Mouse (Mus musculus) olfactory bulb, adult 2 months (tissue): ENCODE results near the gene Timp2. TPM values are rescaled to one million over a fixed set of nuclear protein-coding genes. Genes with fewer than 3 reads are reported as not detected.
"Not testable (repeated sequence)": the region's sequence is repeated elsewhere in the genome, so short reads cannot be mapped to it uniquely, and the experiment has no call there.

ENCODE experiments used
- H3K27ac ChIP-seq: fragments of 200-500 bp; 2 replicates; pipeline ENCODE4 v1.5.1; 2012; ENCODE audit warnings: low read depth, low read length; ENCODE audit not compliant: insufficient read depth
- H3K4me1 ChIP-seq: fragments of 200-500 bp; 2 replicates; pipeline ENCODE4 v1.6.1; 2012; ENCODE audit warnings: low read length; ENCODE audit not compliant: control insufficient read depth, insufficient read depth
- H3K4me3 ChIP-seq: fragments of 200-500 bp; 2 replicates; pipeline ENCODE4 v1.5.1; 2012; ENCODE audit warnings: mild to moderate bottlenecking, low read depth, low read length, moderate library complexity; ENCODE audit not compliant: insufficient read depth
- CTCF ChIP-seq: fragments of 200-500 bp; IDR thresholded peaks from 2 replicates; pipeline ENCODE4 v1.5.1; 2012; ENCODE audit warnings: low read depth, mild to moderate bottlenecking, low read length, moderate library complexity; ENCODE audit not compliant: insufficient read depth
- POLR2A ChIP-seq: fragments of 200-500 bp; IDR thresholded peaks from 2 replicates; pipeline ENCODE4 v1.6.1; 2012; ENCODE audit warnings: mild to moderate bottlenecking, low read depth, low read length, moderate library complexity; ENCODE audit not compliant: insufficient read depth
- WGBS: fragments of 180-500 bp; shearing (Covaris S2); methylation state at CpG from one replicate; pipeline ENCODE4 v1.1.7; 2018; 5-methylcytosine and 5-hydroxymethylcytosine counted together
- polyA plus RNA-seq: library from polyadenylated mRNA; stranded (reverse); fragments of >200 nt; gene quantifications from 2 replicates; pipeline ENCODE4 v1.2.4, GENCODE M21; 2012; ENCODE audit warnings: low replicate concordance; ENCODE audit not compliant: missing spikeins, insufficient read depth, insufficient read length

Gene Timp2
- polyA plus RNA-seq, 1 experiment = 441 TPM

- Histone ChIP-seq H3K27ac (no peak overlapping the region), H3K4me3 (no peak overlapping the region), H3K4me1 (peaks cover 6% of the 10 kb centered on the region)
- TF ChIP-seq POLR2A = no peak
- no peak for TF ChIP-seq CTCF
- WGBS = 93% methylated on average over 26 of the region's 26 CpGs
These were observed 42.4 kb upstream of the Timp2 start for GRCm38 (mm10) chr11:118397806-118398530.

- no peak overlapping the region for H3K27ac ChIP-seq
- no peak overlapping the region for H3K4me3 ChIP-seq
- 62% methylated on average over 6 of the region's 6 CpGs for WGBS
- no peaks in the 10 kb centered on the region for H3K4me1 ChIP-seq
- no peak for TF ChIP-seq POLR2A
- no peak for TF ChIP-seq CTCF
These were observed 39.0 kb upstream of the Timp2 start for GRCm38 (mm10) chr11:118394538-118394937.

- H3K4me3 ChIP-seq = no peak overlapping the region
- TF ChIP-seq CTCF (no peak), POLR2A (no peak)
- 80% methylated on average over 5 of the region's 5 CpGs for WGBS
- no peaks in the 10 kb centered on the region for H3K4me1 ChIP-seq
- no peak overlapping the region for H3K27ac ChIP-seq
These were observed 38.5 kb upstream of the Timp2 start for GRCm38 (mm10) chr11:118393991-118394390.

- WGBS = 87% methylated on average over 13 of the region's 13 CpGs
- not testable (repeated sequence) for H3K4me1 ChIP-seq, H3K27ac ChIP-seq, H3K4me3 ChIP-seq
These were observed 32.3 kb upstream of the Timp2 start for GRCm38 (mm10) chr11:118387816-118388215.

- Histone ChIP-seq H3K27ac (no peak overlapping the region), H3K4me3 (no peak overlapping the region), H3K4me1 (peaks cover 13% of the 10 kb centered on the region)
- no peak for TF ChIP-seq POLR2A
- TF ChIP-seq CTCF = peak; percentile 77; the same call in 1 of the 2 replicates
- 40% methylated on average over 11 of the region's 11 CpGs for WGBS
These were observed 23.9 kb upstream of the Timp2 start for GRCm38 (mm10) chr11:118379251-118380009.

- no peak overlapping the region for H3K27ac ChIP-seq
- no peak overlapping the region for H3K4me3 ChIP-seq
- 93% methylated on average over 6 of the region's 6 CpGs for WGBS
- H3K4me1 ChIP-seq = peaks cover 13% of the 10 kb centered on the region
- TF ChIP-seq POLR2A (no peak), CTCF (no peak)
These were observed 23.1 kb upstream of the Timp2 start for GRCm38 (mm10) chr11:118378656-118379055.

GRCm38 (mm10) chr11:118376323-118376722, 20.8 kb upstream of the Timp2 start:
- H3K4me1 ChIP-seq = peaks cover 13% of the 10 kb centered on the region
- not testable (repeated sequence) for H3K4me3 ChIP-seq, H3K27ac ChIP-seq

- Histone ChIP-seq H3K4me1 (peaks cover 13% of the 10 kb centered on the region), H3K4me3 (no peak overlapping the region), H3K27ac (no peak overlapping the region)
- no peak for TF ChIP-seq POLR2A
- no peak for TF ChIP-seq CTCF
- 74% methylated on average over 5 of the region's 5 CpGs for WGBS
These were observed 20.3 kb upstream of the Timp2 start for GRCm38 (mm10) chr11:118375881-118376280.

- Histone ChIP-seq H3K27ac (no peak overlapping the region), H3K4me1 (peaks cover 13% of the 10 kb centered on the region), H3K4me3 (no peak overlapping the region)
- TF ChIP-seq POLR2A (no peak), CTCF (no peak)
- 89% methylated on average over 8 of the region's 8 CpGs for WGBS
These were observed 19.9 kb upstream of the Timp2 start for GRCm38 (mm10) chr11:118375461-118375860.

GRCm38 (mm10) chr11:118375006-118375405, 19.5 kb upstream of the Timp2 start:
- TF ChIP-seq CTCF (no peak), POLR2A (no peak)
- H3K27ac ChIP-seq = no peak overlapping the region
- H3K4me1 ChIP-seq = peaks cover 13% of the 10 kb centered on the region
- no peak overlapping the region for H3K4me3 ChIP-seq
